Comparison of ENCODE assay signal across 8 mouse cellular contexts in genomic region chr17:55878636-55879369, GRCm38 (mm10). TPM values are rescaled to one million over a fixed set of nuclear protein-coding genes. Genes with fewer than 3 reads are reported as not detected.
DNase-seq lines count a peak whose midpoint lies in the region; ATAC-seq and TF ChIP-seq lines count a peak whose summit lies in the region.
"Not testable (repeated sequence)": the region's sequence is repeated elsewhere in the genome, so short reads cannot be mapped to it uniquely, and the experiment has no call there.

Zfp119a (minus strand) TSS chr17:55878930.

- peak within 1 kb of the TSS; percentile 63 for H3K4me2 ChIP-seq in kidney, embryonic 15.5 days
- peak within 1 kb of the TSS; percentile 83 for H3K4me2 ChIP-seq in myocyte (ENCODE audit: low read depth)

- ATAC-seq in erythroblast, adult 5-6 weeks (replicated peaks; ENCODE audit: low FRiP score, poor library complexity, severe bottlenecking) = peak; percentile 97
- ATAC-seq in kidney, embryonic 15.5 days (replicated peaks; ENCODE audit: low FRiP score) = peak; percentile 100

- H3K79me2 ChIP-seq in myocyte (ENCODE audit: control insufficient read depth, insufficient read depth) = peaks cover 27% of the 10 kb centered on the region

- H3K4me1 ChIP-seq in heart, embryonic 10.5 days; kidney, embryonic 15.5 days: not testable (repeated sequence)

- H3K27me3 ChIP-seq in heart, embryonic 10.5 days (ENCODE audit: insufficient read depth, poor library complexity, severe bottlenecking); kidney, embryonic 15.5 days; myocyte (ENCODE audit: control insufficient read depth, insufficient read depth, insufficient read length); splenic B cell, adult 2 months (ENCODE audit: control insufficient read depth, insufficient read depth, low read length, poor library complexity, severe bottlenecking): not testable (repeated sequence)

- H3K9ac ChIP-seq in kidney, embryonic 15.5 days = peak within 1 kb of the TSS; percentile 58

- not testable (repeated sequence) for H3K36me3 ChIP-seq in heart, embryonic 10.5 days; kidney, embryonic 15.5 days; myocyte (ENCODE audit: control insufficient read depth, insufficient read depth); splenic B cell, adult 2 months (ENCODE audit: control insufficient read depth, insufficient read depth, low read length, poor library complexity, severe bottlenecking)

- TF ChIP-seq POLR2A in myocyte (IDR thresholded peaks at IDR 0.05; ENCODE audit: insufficient read length, low read depth) = peak; percentile 81

- H3ac ChIP-seq in myocyte (ENCODE audit: control insufficient read depth, insufficient read length) = peak within 1 kb of the TSS; percentile 84

- peak within 1 kb of the TSS; percentile 59 for H3K4me3 ChIP-seq in heart, embryonic 10.5 days
- peak within 1 kb of the TSS; percentile 56 for H3K4me3 ChIP-seq in kidney, embryonic 15.5 days (replicated peaks)
- H3K4me3 ChIP-seq in myocyte = peak within 1 kb of the TSS; percentile 41

- WGBS in heart, embryonic 10.5 days = 0% methylated on average over 49 of the region's 53 CpGs
- under 1% methylated on average over 43 of the region's 53 CpGs for WGBS in kidney, embryonic 15.5 days

- peak; percentile 72 to 78 for DNase-seq in B cell, adult 2 months
- DNase-seq in brain, adult 2 months (ENCODE audit: low read depth, low spot score) = peak; percentile 98
- peak; percentile 95 for DNase-seq in heart, embryonic 10.5 days (ENCODE audit: low spot score)
- peak; percentile 83 for DNase-seq in liver
- DNase-seq in splenic B cell, adult 2 months (ENCODE audit: low read depth, low spot score) = peak; percentile 84

- not testable (repeated sequence) for H3K9me3 ChIP-seq in heart, embryonic 10.5 days; kidney, embryonic 15.5 days (replicated peaks)

- H3K27ac ChIP-seq in heart, embryonic 10.5 days = peak within 1 kb of the TSS; percentile 85
- peak within 1 kb of the TSS; percentile 84 for H3K27ac ChIP-seq in kidney, embryonic 15.5 days

TF ChIP-seq in myocyte, 11 proteins besides CTCF, POLR2A, EP300 and RAD21:
- peak; percentile 68 for TF ChIP-seq POLR2AphosphoS2 (IDR thresholded peaks at IDR 0.05; ENCODE audit: insufficient read length, low read depth)
TF ChIP-seq in myocyte: peak in this region for 1; not testable (repeated sequence) for 10.

RNA-seq across cellular contexts. Expression of gene Zfp119a, which starts in this region (rescaled TPM):
- total RNA-seq in erythroblast, adult 5-6 weeks (2015; ENCODE audit: low replicate concordance) = 4.6 TPM in 1 of 2 replicates, not detected in the other
- 1.1 TPM in 1 of 2 replicates, not detected in the other for total RNA-seq in erythroblast, adult 5-6 weeks (2017; ENCODE audit: low replicate concordance)
- polyA plus RNA-seq in heart, embryonic 10.5 days (2016; fragmentation: Nextera tagmentation; extraction: Ambion mirVana) = 5.9 and 6.9 TPM in 2 replicates
- polyA plus RNA-seq in kidney, embryonic 15.5 days (2015; fragmentation: Nextera tagmentation; extraction: Ambion mirVana) = 9.1 and 11.6 TPM in 2 replicates
- polyA plus RNA-seq in myocyte (2012; fragmentation: generic; extraction: Trizol) = 0.98 TPM

Comparison
In these comparisons a context has a peak if more than half of its experiments do, and no peak if none do; other contexts are left out.
1. Peak in every context shown above with its lines: DNase-seq, ATAC-seq, H3K4me3 ChIP-seq and H3K27ac ChIP-seq.